Mouse (Mus musculus) heart, adult 2 months (tissue): ENCODE data around the gene Calcb. TPM values are rescaled to one million over a fixed set of nuclear protein-coding genes. Genes with fewer than 3 reads are reported as not detected.
"Not testable (repeated sequence)": the region's sequence is repeated elsewhere in the genome, so short reads cannot be mapped to it uniquely, and the experiment has no call there.

Experiments
- DNase-seq, 2 experiments: peaks; one replicate each; pipeline ENCODE4 v3.0.0; 2021
- H3K27ac ChIP-seq: fragments of 200-600 bp; 2 replicates; pipeline ENCODE4 v1.8.1; 2022
- H3K27me3 ChIP-seq: fragments of 200-500 bp; 2 replicates; pipeline ENCODE4 v1.6.1; 2012; ENCODE audit warnings: mild to moderate bottlenecking, low read length, inconsistent platforms, mixed read lengths; ENCODE audit not compliant: control insufficient read depth, insufficient read depth
- H3K36me3 ChIP-seq: fragments of 200-500 bp; 2 replicates; pipeline ENCODE4 v1.6.1; 2012; ENCODE audit warnings: low read length, inconsistent platforms; ENCODE audit not compliant: control insufficient read depth, insufficient read depth
- H3K4me1 ChIP-seq: fragments of 200-500 bp; 2 replicates; pipeline ENCODE4 v1.6.1; 2011; ENCODE audit warnings: low read length; ENCODE audit not compliant: control insufficient read depth, insufficient read depth
- H3K4me3 ChIP-seq: fragments of 200-600 bp; 2 replicates; pipeline ENCODE4 v1.8.1; 2022
- H3K79me2 ChIP-seq: fragments of 200-500 bp; replicated peaks from 2 replicates; pipeline ENCODE4 v1.6.1; 2012; ENCODE audit warnings: mild to moderate bottlenecking, inconsistent platforms, low read length, moderate library complexity, mixed read lengths; ENCODE audit not compliant: control insufficient read depth, insufficient read depth
- H3K9ac ChIP-seq: fragments of 200-500 bp; 2 replicates; pipeline ENCODE4 v1.6.1; 2012; ENCODE audit warnings: low read depth, mild to moderate bottlenecking, control low read depth, inconsistent platforms, low read length, mixed read lengths
- CTCF ChIP-seq: fragments of 200-600 bp; IDR thresholded peaks from 2 replicates; pipeline ENCODE4 v1.8.1; 2022; ENCODE audit warnings: antibody characterized with exemption, mild to moderate bottlenecking, moderate library complexity
- EP300 ChIP-seq: fragments of 200-500 bp; IDR thresholded peaks from 2 replicates; pipeline ENCODE4 v1.6.1; 2011; ENCODE audit warnings: low read depth, low read length, control low read depth; ENCODE audit not compliant: insufficient read depth
- POLR2A ChIP-seq: fragments of 200-500 bp; IDR thresholded peaks from 2 replicates; pipeline ENCODE4 v1.6.1; 2011; ENCODE audit warnings: mild to moderate bottlenecking, low read depth, low read length, control low read depth; ENCODE audit not compliant: insufficient read depth
- WGBS: fragments of 180-500 bp; shearing (Covaris S2); methylation state at CpG from one replicate; pipeline ENCODE4 v1.1.7; 2018; 5-methylcytosine and 5-hydroxymethylcytosine counted together
- intact Hi-C: fragments of 180-260 bp; cut with DNase I; formaldehyde crosslinking; loops from one replicate; pipeline ENCODE4 v1.15.1; 2025
- polyA plus RNA-seq: library from polyadenylated mRNA; depleted of rRNA; stranded (reverse); fragments of >200 nt; gene quantifications from 2 replicates; pipeline ENCODE4 v1.2.3, GENCODE M21; 2012
- total RNA-seq, 2 experiments: library from RNA; stranded (reverse); gene quantifications; 2 replicates each; pipeline ENCODE4 v1.2.3; 2021

Calcb gene
- total and polyA plus RNA-seq, 3 experiments, result 0.23 to 0.78 (median 0.52) TPM

- Histone ChIP-seq H3K9ac (no peak overlapping the region), H3K4me3 (no peak overlapping the region), H3K36me3 (no peaks in the 10 kb centered on the region), H3K27ac (no peak overlapping the region), H3K79me2 (no peaks in the 10 kb centered on the region), H3K27me3 (no peaks in the 10 kb centered on the region), H3K4me1 (no peaks in the 10 kb centered on the region)
- WGBS, result 62% methylated on average over 1 of the region's 1 CpGs
- no peak for DNase-seq
- TF ChIP-seq EP300, result no peak
- no peak for TF ChIP-seq POLR2A
- no peak for TF ChIP-seq CTCF
- intact Hi-C loops, result no loop called here
Observed at GRCm38 (mm10) chr7:114707398-114707797, 11.0 kb upstream of the Calcb start.

- no peak overlapping the region for H3K9ac ChIP-seq
- WGBS, result 67% methylated on average over 2 of the region's 2 CpGs
- H3K79me2 ChIP-seq, result no peaks in the 10 kb centered on the region
- no peak overlapping the region for H3K27ac ChIP-seq
- intact Hi-C loops, result no loop called here
- H3K36me3 ChIP-seq, result no peaks in the 10 kb centered on the region
- TF ChIP-seq EP300 (no peak), CTCF (no peak), POLR2A (no peak)
- no peak for DNase-seq
- no peaks in the 10 kb centered on the region for H3K4me1 ChIP-seq
- no peaks in the 10 kb centered on the region for H3K27me3 ChIP-seq
- no peak overlapping the region for H3K4me3 ChIP-seq
Observed at GRCm38 (mm10) chr7:114710419-114710818, 8.0 kb upstream of the Calcb start.

DNA sequence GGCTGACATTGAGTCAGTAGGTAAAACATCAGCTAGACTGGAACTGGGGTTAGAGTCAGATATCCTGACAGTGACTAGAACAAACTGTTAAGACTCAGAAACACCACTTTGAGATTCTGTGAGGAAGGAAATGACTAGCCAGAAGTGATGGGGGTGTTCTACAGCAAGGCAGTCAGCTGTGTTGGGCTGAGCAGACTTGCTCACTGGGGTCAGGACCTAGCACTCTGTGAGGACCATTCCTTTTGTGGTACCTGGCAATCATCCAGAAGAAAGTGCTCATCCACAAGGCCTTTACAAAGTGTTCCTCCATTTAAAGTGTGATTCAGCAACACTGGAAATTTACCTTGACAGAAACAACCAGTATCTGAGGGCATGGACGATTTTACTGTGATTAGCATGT is 5.9 kb upstream of the Calcb start:
- H3K79me2 ChIP-seq, result no peaks in the 10 kb centered on the region
- H3K4me3 ChIP-seq, result no peak overlapping the region
- DNase-seq, result no peak
- H3K27ac ChIP-seq, result no peak overlapping the region
- intact Hi-C loops, result no loop called here
- no peak overlapping the region for H3K9ac ChIP-seq
- no peak for TF ChIP-seq EP300
- TF ChIP-seq CTCF, result no peak
- no peak for TF ChIP-seq POLR2A
- no peaks in the 10 kb centered on the region for H3K36me3 ChIP-seq
- 58% methylated on average over 1 of the region's 1 CpGs for WGBS
- H3K27me3 ChIP-seq, result peaks cover 1% of the 10 kb centered on the region
- no peaks in the 10 kb centered on the region for H3K4me1 ChIP-seq

DNA sequence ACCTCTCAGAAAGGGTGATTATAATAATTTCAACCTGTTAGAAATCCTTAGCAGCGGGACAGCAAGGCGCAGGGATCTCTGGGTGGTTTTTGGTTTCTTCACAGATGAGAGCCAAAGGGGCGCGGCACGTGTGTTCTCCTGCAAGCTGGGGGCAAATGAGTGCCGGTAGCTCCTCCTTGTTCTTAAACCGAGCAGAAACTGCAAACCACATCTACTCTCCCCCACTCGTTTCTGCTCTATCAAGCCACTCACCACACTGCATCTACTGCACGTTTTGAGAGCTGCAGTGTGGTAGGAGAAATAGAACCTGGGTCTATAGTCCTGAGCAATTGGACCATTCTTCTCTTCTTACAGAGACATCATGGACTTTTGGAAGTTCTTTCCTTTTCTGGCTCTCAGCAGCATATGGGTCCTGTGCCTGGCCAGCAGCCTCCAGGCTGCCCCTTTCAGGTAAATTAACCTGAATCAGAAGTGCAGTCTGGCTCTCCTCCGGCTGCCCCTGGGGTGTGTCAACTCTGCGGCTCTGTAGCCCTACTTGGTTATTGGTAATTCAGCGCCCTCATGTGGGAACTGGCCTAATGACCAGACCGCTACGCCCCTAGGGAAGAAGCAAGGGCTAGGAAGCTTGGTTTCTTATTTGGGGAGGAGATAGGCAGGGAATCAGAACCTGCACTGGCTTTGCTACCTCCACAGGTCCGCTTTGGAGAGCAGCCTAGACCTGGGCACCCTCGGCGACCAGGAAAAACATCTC is 1.1 kb downstream of the Calcb start:
- Histone ChIP-seq H3K27me3 (peaks cover 3% of the 10 kb centered on the region), H3K4me3 (no peak overlapping the region), H3K9ac (no peak overlapping the region), H3K79me2 (no peaks in the 10 kb centered on the region), H3K4me1 (no peaks in the 10 kb centered on the region), H3K36me3 (no peaks in the 10 kb centered on the region), H3K27ac (no peak overlapping the region)
- intact Hi-C loops, result loop anchor here (5.0 to 10.0 kb wide), 2 partner anchors 137 to 225 kb away; no protein-coding TSS in a partner anchor
- DNase-seq, result peak; percentile 14 to 25
- 4% methylated on average over 17 of the region's 17 CpGs for WGBS
- TF ChIP-seq POLR2A, result no peak
- TF ChIP-seq CTCF, result peak; percentile 56
- TF ChIP-seq EP300, result no peak

DNA sequence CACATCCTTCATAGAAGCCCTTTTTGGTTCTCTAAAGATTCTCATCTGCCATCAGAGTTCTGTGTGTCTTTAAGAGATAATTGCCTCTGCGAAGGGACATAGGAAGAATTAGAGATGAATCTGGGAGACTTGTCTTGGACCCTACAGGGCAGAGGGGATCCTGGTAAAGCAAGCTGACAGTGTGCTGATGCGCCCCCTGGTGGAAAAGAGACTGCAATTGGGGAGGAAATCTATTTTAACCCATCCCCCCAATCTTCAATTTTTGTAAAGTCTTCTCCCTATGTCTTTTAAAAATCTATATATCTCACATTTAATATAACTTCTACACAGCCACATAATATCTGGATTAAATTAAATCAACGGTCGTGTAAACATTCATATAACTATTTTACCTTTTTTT is 11.3 kb downstream of the Calcb start:
- TF ChIP-seq CTCF, result peak; percentile 64
- intact Hi-C loops, result loop anchor here (10.0 kb wide), 1 partner anchor 235 kb away; no protein-coding TSS in a partner anchor
- WGBS, result 59% methylated on average over 4 of the region's 4 CpGs

GRCm38 (mm10) chr7:114731175-114731574 is 12.7 kb downstream of the Calcb start:
- Histone ChIP-seq H3K36me3 (no peaks in the 10 kb centered on the region), H3K4me1 (no peaks in the 10 kb centered on the region), H3K79me2 (no peaks in the 10 kb centered on the region), H3K27me3 (no peaks in the 10 kb centered on the region), H3K4me3 (no peak overlapping the region), H3K9ac (no peak overlapping the region), H3K27ac (no peak overlapping the region)
- DNase-seq, result no peak
- no peak for TF ChIP-seq EP300
- TF ChIP-seq POLR2A, result no peak
- no peak for TF ChIP-seq CTCF
- 62% methylated on average over 6 of the region's 6 CpGs for WGBS
- intact Hi-C loops, result loop anchor here (1.0 kb wide), 1 partner anchor 86 kb away; no protein-coding TSS in a partner anchor

More for the DNA sequence above, 11.3 kb downstream of the Calcb start:
- not testable (repeated sequence) for H3K36me3 ChIP-seq, H3K27me3 ChIP-seq, H3K4me3 ChIP-seq, H3K4me1 ChIP-seq, H3K27ac ChIP-seq, H3K79me2 ChIP-seq, DNase-seq, H3K9ac ChIP-seq
